Mouse (Mus musculus) kidney, postnatal 10 days (tissue): ENCODE measurements around the gene Hsd17b2.

Experiments used
- DNase-seq: peaks from one replicate; pipeline ENCODE4 v3.0.0; 2021; ENCODE audit warnings: mixed read lengths

The Hsd17b2 gene

DNA sequence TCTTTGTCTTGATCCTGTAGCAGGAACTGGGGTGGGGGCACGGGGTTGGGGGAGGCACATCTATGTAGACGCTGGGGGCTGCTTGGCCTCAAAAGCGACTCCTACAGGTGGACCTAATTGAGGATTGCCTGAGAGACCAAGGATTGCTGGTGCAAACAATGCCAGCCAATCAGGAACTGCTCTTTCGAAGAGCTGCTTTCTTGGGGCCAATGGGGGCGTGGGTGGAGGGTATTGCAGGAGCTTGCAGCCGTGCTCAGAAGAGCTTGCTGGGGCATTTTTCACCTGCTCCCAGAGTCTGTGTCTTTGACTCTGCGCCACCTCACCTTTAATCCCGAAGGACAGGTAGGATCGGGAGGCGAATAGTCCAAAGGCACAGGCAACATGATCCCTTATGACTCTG is 73.9 kb downstream of the Hsd17b2 start:
- no peak for DNase-seq

DNA sequence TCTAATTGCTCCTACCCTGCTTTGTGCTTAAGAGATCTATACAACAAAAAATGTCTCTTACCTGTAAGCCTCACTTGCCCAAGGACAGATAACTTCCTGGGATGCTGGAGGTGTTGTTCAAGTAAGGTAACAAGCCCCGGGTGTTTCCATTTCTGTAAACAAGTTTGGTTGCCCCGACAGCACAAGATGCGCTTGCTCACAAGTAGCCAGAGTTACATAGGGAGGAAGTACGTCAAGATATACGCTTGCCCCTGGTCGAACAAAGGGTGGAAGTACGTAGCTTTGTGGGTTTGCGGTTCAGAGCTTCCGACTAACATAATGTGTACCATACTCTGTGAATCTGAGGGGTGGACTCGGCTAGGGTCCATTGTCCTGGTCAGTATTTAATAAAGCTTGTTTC is 74.4 kb downstream of the Hsd17b2 start:
- DNase-seq = no peak

DNA sequence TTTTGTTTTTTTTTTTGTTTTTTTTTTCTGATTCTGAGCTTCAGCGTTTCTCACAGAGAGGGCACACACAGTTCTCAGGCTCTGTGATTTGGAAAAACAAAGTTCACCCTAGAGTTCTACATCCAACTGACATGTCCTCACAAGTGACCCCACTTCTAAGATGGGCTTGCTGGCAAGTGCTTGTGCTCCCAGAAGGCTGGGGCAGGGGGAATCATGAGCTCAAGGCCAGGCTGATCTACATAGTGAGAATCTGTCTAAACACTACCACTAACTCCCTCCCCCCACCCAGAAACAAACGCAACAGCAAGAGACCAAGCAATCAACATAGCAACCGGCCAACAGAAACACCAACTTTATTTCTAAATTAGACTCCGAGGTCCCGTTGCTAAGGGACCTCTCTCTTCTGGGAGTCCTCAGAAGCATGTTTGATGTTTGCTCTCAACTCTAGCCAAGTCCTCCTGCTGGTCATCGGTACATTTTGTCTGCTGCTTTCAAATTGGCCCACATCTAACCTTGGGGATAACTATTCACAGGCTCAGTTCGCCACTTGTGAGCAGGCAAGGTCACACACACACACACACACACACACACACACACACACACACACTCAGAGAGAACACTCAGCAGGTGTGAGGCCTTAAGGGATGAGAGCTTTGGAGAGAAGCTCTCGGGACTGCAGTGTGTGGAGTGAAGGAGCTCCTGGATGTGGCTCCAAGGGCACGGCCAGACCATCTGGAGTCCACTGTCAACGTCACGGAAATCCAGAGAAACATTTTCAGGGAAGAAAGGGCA is 77.0 kb downstream of the Hsd17b2 start:
- peak; percentile 33 for DNase-seq

DNA sequence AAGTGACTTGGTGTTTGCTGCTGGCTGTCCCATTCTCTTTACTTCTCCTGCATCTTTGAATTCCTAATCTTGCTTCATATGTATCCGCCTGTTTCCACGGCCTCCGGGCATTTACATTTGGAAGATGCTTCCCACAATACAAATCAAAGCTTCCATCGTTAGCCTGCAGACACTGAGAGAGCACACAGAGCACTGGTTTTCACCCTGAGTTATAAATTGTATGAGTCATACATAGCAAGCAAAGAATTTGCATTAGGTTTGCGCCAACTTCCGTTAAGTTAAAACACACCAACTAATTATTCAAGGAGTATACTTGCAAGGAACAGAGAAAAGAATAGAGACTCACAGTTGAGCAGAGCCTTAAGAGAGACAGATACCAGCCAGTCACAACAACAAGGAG is 77.6 kb downstream of the Hsd17b2 start:
- no peak for DNase-seq

DNA sequence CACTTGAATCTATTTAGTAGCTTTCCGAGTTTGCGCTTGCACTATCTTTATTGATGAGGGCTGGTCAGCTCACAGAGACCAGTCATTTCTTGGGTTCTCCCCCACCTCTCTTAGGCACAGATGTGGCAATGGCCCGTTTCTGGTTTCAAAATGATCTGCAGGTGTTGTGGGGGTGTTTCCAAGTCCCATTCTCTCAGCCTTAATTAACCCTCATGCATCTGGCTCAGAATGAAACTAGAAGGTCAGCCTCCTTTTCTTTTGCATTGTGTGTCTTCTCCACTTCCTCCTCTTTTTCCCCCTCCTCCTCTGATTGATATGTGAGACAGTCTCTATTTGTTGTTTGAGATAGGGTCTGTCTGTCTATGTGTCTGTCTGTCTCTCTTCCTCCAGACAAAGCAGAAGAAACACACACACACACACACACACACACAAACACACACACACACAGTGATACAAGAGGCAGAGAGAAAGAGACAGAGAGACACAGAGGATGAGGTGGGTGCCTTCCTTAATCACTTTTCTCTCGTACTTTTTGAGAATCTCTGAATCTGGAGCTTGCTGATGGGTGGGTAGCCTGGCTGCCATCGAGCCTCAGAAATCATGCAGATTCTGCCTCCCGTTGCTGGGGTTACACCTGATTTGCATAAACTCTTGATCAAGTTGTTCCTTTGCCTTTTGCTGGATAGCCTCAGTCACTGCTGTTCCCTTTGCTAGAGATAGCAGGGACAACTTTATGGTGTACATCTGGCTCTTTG is 79.8 kb downstream of the Hsd17b2 start:
- no peak for DNase-seq

DNA sequence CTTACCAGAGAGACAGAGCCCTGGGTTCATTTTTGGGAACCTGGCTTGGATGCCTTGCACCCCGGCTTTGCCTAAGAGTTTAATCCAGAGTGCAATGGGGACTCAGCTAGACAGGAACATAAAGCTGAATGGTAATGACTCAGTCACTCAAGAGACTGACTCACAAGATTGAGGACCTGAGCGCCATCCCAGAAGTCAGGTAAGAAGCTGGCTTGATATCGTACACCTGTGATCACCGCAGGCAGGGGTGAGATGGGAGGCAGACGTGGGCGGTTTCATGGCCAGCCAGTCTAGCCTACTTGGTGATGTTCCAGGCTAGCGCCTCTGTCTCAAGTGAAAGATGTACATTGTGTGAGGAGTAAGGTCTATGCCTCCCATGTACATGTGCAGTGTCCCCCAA is 81.3 kb downstream of the Hsd17b2 start:
- no peak for DNase-seq

DNA sequence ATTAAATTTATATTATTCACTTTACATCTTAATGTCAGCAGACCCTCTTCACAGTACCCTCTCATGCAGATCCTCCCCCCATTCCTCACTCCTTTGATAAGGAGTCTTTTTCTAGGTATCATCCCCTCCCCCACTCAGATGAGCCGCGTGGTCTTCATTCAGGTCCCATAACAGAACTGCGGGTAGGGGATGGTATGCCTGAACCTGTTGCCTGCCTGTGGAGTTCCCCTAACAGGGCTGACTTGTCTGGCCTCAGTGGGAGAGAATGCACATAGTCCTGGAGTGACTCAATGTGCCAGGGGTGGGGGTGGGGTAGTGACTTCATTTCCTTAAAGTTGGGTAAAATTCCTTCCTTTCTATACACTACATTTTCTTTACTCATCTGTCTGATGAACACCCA is 84.7 kb downstream of the Hsd17b2 start:
- no peak for DNase-seq

DNA sequence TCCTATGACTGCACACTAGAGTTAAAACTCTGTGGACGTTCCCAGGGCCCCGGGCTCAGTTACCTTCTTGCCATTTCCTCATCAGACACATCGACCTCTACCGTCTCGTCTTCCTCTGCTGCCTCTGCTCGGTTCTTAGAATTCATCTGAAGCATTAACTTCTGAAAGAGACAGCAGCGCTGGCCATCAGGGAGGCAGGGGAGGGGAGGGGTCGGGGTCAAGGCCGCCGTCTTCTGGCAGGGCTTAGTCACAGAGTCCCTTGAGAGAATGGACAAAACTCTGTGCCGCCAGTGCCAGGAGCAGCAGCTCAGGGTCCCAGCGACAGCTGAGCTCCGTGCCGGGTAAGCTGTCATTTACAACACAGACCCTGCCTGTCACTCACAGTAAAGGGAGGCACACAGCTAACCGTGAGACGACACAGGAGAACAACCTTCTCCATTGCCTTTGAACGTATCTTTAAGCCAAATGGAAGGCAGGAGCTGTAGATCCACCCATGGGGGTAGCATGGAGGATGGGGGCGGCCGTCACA is 91.0 kb downstream of the Hsd17b2 start:
- DNase-seq = no peak

DNA sequence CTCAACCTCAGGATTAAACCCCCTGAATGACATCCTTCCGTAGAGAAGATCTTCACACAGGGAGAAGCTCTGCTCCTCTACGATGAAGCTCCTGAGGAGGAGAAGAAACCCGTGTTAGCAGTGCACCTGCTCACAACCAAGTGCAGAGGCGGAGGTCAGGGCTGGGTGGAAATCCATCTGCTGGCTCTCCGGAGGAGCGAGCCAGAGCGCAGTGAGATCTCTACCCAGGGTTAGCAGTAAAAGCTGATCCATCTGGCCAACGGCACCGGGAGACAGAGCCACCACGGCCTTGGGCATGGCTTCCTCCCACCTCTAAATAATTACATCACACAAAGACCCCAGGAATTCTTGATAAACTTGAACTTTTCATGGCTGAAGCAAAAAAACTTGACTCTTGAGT is 92.9 kb downstream of the Hsd17b2 start:
- DNase-seq = no peak

DNA sequence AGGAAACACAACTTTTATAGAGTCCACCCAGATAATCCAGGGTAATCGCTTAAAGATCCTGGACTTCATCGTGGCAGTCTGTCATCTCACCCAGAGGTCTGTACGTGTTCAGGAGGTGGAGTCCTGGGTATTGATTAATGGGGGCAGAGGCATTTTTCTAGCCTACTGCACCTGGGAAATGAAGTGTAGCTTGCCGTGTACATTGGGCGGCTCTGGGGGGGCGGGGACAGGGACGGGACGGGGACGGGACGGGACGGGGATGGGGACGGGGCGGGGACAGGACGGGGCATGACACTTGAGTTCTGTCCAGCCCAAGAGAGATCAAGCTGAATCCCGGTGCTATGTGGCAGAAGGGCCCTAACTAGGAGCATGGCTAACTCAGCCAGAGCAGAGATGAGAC is 94.8 kb downstream of the Hsd17b2 start:
- DNase-seq = no peak

DNA sequence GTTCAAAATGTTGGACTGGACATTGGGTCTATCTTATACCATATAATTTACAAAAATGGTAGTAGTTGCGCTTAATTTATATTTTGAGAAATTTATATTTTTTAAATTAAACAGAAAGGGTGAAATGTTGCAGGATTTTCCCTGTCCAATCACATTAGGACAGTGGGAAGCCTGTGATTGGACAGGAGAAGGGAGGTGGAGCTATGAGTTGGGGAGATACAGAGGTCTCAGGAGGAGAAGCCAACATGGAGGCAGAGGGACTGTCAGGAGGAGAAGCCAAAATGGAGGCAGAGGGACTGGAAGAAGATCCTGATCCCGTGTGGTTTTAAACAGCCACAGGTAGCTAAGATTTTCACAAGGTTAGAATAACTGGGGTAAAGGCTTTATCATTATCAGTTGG is 96.4 kb downstream of the Hsd17b2 start:
- no peak for DNase-seq

DNA sequence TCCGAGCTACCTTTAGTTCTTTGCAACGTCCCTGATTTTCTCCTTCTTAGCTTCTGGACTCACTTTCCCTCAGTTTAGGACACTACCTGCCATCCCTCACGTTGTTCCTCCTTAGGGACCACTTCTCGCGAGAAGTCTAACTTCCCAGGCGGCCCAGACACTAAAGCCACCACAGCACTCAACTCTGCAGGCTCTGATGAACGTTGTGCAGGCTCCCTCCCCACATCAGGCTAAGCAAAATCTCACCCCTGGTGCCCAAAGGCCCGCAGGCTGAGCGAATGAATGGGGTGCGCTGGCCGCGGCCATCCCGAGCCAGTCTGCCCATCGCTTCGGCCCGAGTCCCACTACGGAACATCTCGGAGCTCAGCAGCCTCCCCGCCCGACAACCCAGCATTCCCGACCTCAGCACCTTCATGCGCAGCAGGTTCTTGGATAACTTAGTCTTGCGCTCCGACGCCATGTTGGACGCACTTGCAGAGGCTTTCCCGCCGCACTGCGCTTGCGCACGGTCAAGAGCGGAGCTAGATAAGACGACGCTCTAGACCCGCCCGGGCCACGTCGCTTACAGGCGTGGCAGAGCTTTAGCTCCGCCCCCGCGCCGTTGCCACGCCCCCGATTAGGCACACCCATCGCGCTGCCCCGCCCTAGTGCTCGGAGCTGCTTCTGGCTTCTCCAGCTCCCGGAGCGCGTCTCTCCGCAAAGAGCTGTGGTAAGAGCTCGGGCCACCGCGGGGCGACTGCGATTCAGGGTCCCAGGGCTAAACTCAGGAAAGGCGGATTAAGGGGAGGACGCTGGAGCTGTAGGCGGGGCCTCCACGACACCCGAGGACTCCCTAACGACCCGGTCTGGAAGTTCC is 100.0 kb downstream of the Hsd17b2 start, which contains the start of gene Mphosph6:
TSS of gene Mphosph6 (minus strand) at position 501 of the 856 bp plus-strand sequence.
- DNase-seq = peak; percentile 99

DNA sequence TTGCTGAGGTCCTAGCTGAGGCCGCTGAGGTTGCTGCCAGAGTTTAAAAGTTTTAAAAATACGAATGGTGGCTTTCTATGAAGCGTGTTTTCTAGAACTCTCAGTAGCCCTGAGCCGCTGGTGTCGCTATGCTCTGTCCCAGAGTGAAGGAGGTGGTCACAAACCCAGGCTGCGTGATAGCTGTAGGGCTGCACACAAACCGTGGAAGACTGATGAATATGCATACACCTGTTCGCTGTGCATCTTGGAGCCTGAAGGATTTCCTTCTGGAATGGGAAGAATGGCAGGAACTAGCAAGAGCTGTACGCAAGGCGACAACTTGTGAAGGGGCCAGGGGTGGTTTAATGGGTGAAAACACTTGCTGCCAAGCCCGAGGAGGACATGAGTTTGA is 100.6 kb downstream of the Hsd17b2 start:
- DNase-seq = no peak

DNA sequence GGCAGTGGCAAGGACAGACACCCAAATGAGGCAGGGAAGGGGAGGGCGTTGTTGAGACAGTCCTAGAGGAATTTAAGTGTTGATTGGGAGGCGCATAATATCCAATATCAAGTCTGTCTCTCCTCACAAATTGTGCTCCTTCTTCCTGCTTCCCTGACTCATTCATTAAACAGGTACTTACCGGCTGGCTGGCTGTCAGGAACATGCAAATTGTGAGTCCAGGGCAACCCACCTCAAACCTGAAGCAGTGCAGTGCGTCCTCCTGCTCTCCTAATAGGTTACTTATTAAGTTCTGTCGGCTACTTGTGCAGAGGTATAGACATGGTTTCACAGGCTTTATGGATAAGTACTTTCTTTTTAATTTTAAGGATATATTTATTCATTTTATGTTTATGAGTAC is 103.7 kb downstream of the Hsd17b2 start:
- peak; percentile 57 for DNase-seq
